ENCODE assay signal across 8 mouse cellular contexts in genomic region chr13:21779767-21780731, GRCm38 (mm10). TPM values are rescaled to one million over a fixed set of nuclear protein-coding genes. Genes with fewer than 3 reads are reported as not detected.
DNase-seq lines count a peak whose midpoint lies in the region; ATAC-seq and TF ChIP-seq lines count a peak whose summit lies in the region.

Gene Hist1h1b, minus strand, starts transcription at chr13:21780625.

- TF ChIP-seq RAD21 in CH12.LX (IDR thresholded peaks at IDR 0.05; ENCODE audit: low read depth, low read length) = no peak

- no peaks in the 10 kb centered on the region for H3K36me3 ChIP-seq in CH12.LX (replicated peaks in 1 of 2; ENCODE audit: control insufficient read depth in 1 of 2, insufficient read depth in 1 of 2, low read length in 1 of 2)
- H3K36me3 ChIP-seq in erythroblast, embryonic 14.5 days (ENCODE audit: control insufficient read depth) = peaks cover 24% of the 10 kb centered on the region
- H3K36me3 ChIP-seq in heart, embryonic 13.5 days = no peaks in the 10 kb centered on the region
- no peaks in the 10 kb centered on the region for H3K36me3 ChIP-seq in lung, embryonic 15.5 days

- no peak for TF ChIP-seq CTCF in CH12.LX (conservative IDR thresholded peaks at IDR 0.05 in 1 of 2, IDR thresholded peaks at IDR 0.05 in 1 of 2; ENCODE audit: low read depth in 2 of 2, low read length in 2 of 2)

- no peak for TF ChIP-seq EP300 in CH12.LX (IDR thresholded peaks at IDR 0.05; ENCODE audit: low read length)

- peak; percentile 12; the same call in 1 of the 2 replicates for ATAC-seq in heart, embryonic 13.5 days (ENCODE audit: extremely low read depth, insufficient number of reproducible peaks, low FRiP score, low TSS enrichment)
- peak; percentile 64 for ATAC-seq in lung, embryonic 15.5 days (ENCODE audit: borderline replicate concordance, extremely low read depth, low FRiP score, low TSS enrichment)
- no peak for ATAC-seq in neutrophil, adult 5-6 weeks (ENCODE audit: extremely low read depth, insufficient number of reproducible peaks, low FRiP score, poor library complexity, severe bottlenecking)

- H3K4me2 ChIP-seq in CH12.LX (ENCODE audit: insufficient read depth, low read depth, poor library complexity, severe bottlenecking) = peak within 1 kb of the TSS; percentile 65
- peak within 1 kb of the TSS; percentile 79 for H3K4me2 ChIP-seq in heart, embryonic 13.5 days
- peak within 1 kb of the TSS; percentile 90 for H3K4me2 ChIP-seq in lung, embryonic 15.5 days

- WGBS in heart, embryonic 13.5 days = under 1% methylated on average over 44 of the region's 44 CpGs
- under 1% methylated on average over 44 of the region's 44 CpGs for WGBS in lung, embryonic 15.5 days

- no peaks in the 10 kb centered on the region for H3K9me3 ChIP-seq in CH12.LX (replicated peaks; ENCODE audit: low read length)
- peaks cover 2% of the 10 kb centered on the region; the same call in 1 of the 2 replicates for H3K9me3 ChIP-seq in erythroblast, embryonic 14.5 days (ENCODE audit: control insufficient read depth, low read length)
- H3K9me3 ChIP-seq in heart, embryonic 13.5 days = no peaks in the 10 kb centered on the region
- no peaks in the 10 kb centered on the region for H3K9me3 ChIP-seq in lung, embryonic 15.5 days

- dilution Hi-C loops in CH12.LX (cut with MboI; ENCODE audit: extremely low pct_ligation_motif_present, extremely low pct_unique_long_range_greater_than_20kb, low sequenced_read_pairs) = no loop called here

- in situ Hi-C loops in CH12.LX (cut with MboI; ENCODE audit: low pct_ligation_motif_present, low pct_unique_long_range_greater_than_20kb, low sequenced_read_pairs) = no loop called here

- peak within 1 kb of the TSS; percentile 97 for H3K27ac ChIP-seq in CH12.LX (ENCODE audit: insufficient read depth, low read depth)
- H3K27ac ChIP-seq in brown adipose tissue, adult 24 weeks (replicated peaks; ENCODE audit: low read depth, low read length) = no peak within 1 kb of the TSS
- H3K27ac ChIP-seq in heart, embryonic 13.5 days (replicated peaks) = peak within 1 kb of the TSS; percentile 92
- peak within 1 kb of the TSS; percentile 98 for H3K27ac ChIP-seq in lung, embryonic 15.5 days

- H3K79me2 ChIP-seq in CH12.LX (replicated peaks; ENCODE audit: control insufficient read depth, extremely low read depth, insufficient read depth, poor library complexity, severe bottlenecking) = no peaks in the 10 kb centered on the region; the same call in 1 of the 2 replicates

- TF ChIP-seq POLR2A in CH12.LX (IDR thresholded peaks at IDR 0.05; ENCODE audit: low read depth, low read length) = peak; percentile 93

- peak within 1 kb of the TSS; percentile 86 for H3K9ac ChIP-seq in CH12.LX (ENCODE audit: insufficient read depth, low read depth)
- peak within 1 kb of the TSS; percentile 92 for H3K9ac ChIP-seq in heart, embryonic 13.5 days
- peak within 1 kb of the TSS; percentile 84 for H3K9ac ChIP-seq in lung, embryonic 15.5 days

- peak; percentile 89 for DNase-seq in CH12.LX (ENCODE audit: extremely low read depth)
- DNase-seq in kidney, postnatal 4 days = peak; percentile 74 to 84
- peak; percentile 62 to 76 for DNase-seq in thymus, adult 18-20 months

- peak within 1 kb of the TSS; percentile 59 to 72 (median 59) for H3K4me3 ChIP-seq in CH12.LX (replicated peaks in 1 of 3; ENCODE audit: low read depth in 2 of 3, low read length in 2 of 3, poor library complexity in 1 of 3)
- peak within 1 kb of the TSS; percentile 75 for H3K4me3 ChIP-seq in brown adipose tissue, adult 24 weeks (ENCODE audit: insufficient read depth, low read depth, low read length)
- H3K4me3 ChIP-seq in erythroblast, embryonic 14.5 days (replicated peaks) = peak within 1 kb of the TSS; percentile 88
- H3K4me3 ChIP-seq in heart, embryonic 13.5 days = peak within 1 kb of the TSS; percentile 67
- H3K4me3 ChIP-seq in lung, embryonic 15.5 days = peak within 1 kb of the TSS; percentile 65

- H3K4me1 ChIP-seq in CH12.LX (ENCODE audit: control insufficient read depth in 1 of 2, insufficient read depth in 2 of 2) = peaks cover 6 to 30% of the 10 kb centered on the region in 2 experiments; a peak in 3 of 4 replicates
- no peaks in the 10 kb centered on the region for H3K4me1 ChIP-seq in brown adipose tissue, adult 24 weeks (ENCODE audit: control insufficient read depth, insufficient read depth, insufficient read length, low read length)
- H3K4me1 ChIP-seq in erythroblast, embryonic 14.5 days (ENCODE audit: control insufficient read depth) = peaks cover 79% of the 10 kb centered on the region
- H3K4me1 ChIP-seq in heart, embryonic 13.5 days = peaks cover 38% of the 10 kb centered on the region
- H3K4me1 ChIP-seq in lung, embryonic 15.5 days = peaks cover 26% of the 10 kb centered on the region

- H3K27me3 ChIP-seq in CH12.LX (replicated peaks) = no peaks in the 10 kb centered on the region
- no peaks in the 10 kb centered on the region for H3K27me3 ChIP-seq in erythroblast, embryonic 14.5 days (ENCODE audit: control insufficient read depth)
- H3K27me3 ChIP-seq in heart, embryonic 13.5 days (replicated peaks) = no peaks in the 10 kb centered on the region
- no peaks in the 10 kb centered on the region for H3K27me3 ChIP-seq in lung, embryonic 15.5 days

TF ChIP-seq in CH12.LX, 34 proteins besides CTCF, POLR2A, EP300 and RAD21 (continues in another document):
- TF ChIP-seq NRF1 (IDR thresholded peaks at IDR 0.05; ENCODE audit: low read depth, low read length) (no peak; the same call in 1 of the 2 replicates), KAT2A (IDR thresholded peaks at IDR 0.05; ENCODE audit: insufficient replicate concordance, low read length) (0 out of 2 replicates have a peak, but pooled peaks have one; percentile 38), MYC (IDR thresholded peaks at IDR 0.05; ENCODE audit: low read depth, low read length) (0 out of 2 replicates have a peak, but pooled peaks have one; percentile 36), UBTF (IDR thresholded peaks at IDR 0.05; ENCODE audit: low read depth, low read length) (peak; percentile 92), E2F4 (IDR thresholded peaks at IDR 0.05; ENCODE audit: insufficient replicate concordance, low read depth, low read length) (peak; percentile 82; the same call in 1 of the 2 replicates), MEF2A (IDR thresholded peaks at IDR 0.05; ENCODE audit: borderline replicate concordance, low read depth, low read length) (peak; percentile 50; the same call in 1 of the 2 replicates), MAFK (IDR thresholded peaks at IDR 0.05; ENCODE audit: insufficient replicate concordance, low read length) (0 out of 2 replicates have a peak, but pooled peaks have one; percentile 7), IRF4 (IDR thresholded peaks at IDR 0.05; ENCODE audit: low read depth, low read length) (peak; percentile 61; the same call in 1 of the 2 replicates), MAZ (IDR thresholded peaks at IDR 0.05; ENCODE audit: low read depth, low read length) (peak; percentile 75; the same call in 1 of the 2 replicates), GABPA (IDR thresholded peaks at IDR 0.05; ENCODE audit: insufficient replicate concordance, low read depth, low read length) (no peak), USF2 (conservative IDR thresholded peaks at IDR 0.05; ENCODE audit: low read depth, low read length) (peak; percentile 57), ZMIZ1 (IDR thresholded peaks at IDR 0.05; ENCODE audit: low read depth, low read length) (peak; percentile 100), POLR2AphosphoS2 (IDR thresholded peaks at IDR 0.05; ENCODE audit: low read depth, low read length) (peak; percentile 94), TCF12 (IDR thresholded peaks at IDR 0.05; ENCODE audit: low read depth, low read length) (peak; percentile 96), CHD2 (IDR thresholded peaks at IDR 0.05; ENCODE audit: low read length) (peak; percentile 49), TBP (conservative IDR thresholded peaks at IDR 0.05; ENCODE audit: low read depth, low read length) (peak; percentile 99), NELFE (IDR thresholded peaks at IDR 0.05; ENCODE audit: low read depth, low read length) (peak; percentile 100), RCOR1 (conservative IDR thresholded peaks at IDR 0.05; ENCODE audit: low read depth, low read length) (peak; percentile 90), ELF1 (IDR thresholded peaks at IDR 0.05; ENCODE audit: low read depth, low read length) (peak; percentile 19; the same call in 1 of the 2 replicates), USF1 (IDR thresholded peaks at IDR 0.05; ENCODE audit: low read depth, low read length) (no peak), BHLHE40 (IDR thresholded peaks at IDR 0.05; ENCODE audit: low read depth, low read length) (peak; percentile 7; the same call in 1 of the 2 replicates), HCFC1 (IDR thresholded peaks at IDR 0.05; ENCODE audit: low read depth, low read length) (peak; percentile 66), ETS1 (conservative IDR thresholded peaks at IDR 0.05; ENCODE audit: low read depth, low read length) (0 out of 2 replicates have a peak, but pooled peaks have one; percentile 21), ZC3H11A (IDR thresholded peaks at IDR 0.05; ENCODE audit: low read depth, low read length) (no peak; the same call in 1 of the 2 replicates), PAX5 (IDR thresholded peaks at IDR 0.05; ENCODE audit: low read length) (no peak), MAX (IDR thresholded peaks at IDR 0.05; ENCODE audit: low read length) (no peak), SIN3A (IDR thresholded peaks at IDR 0.05; ENCODE audit: low read length) (peak; percentile 95), MXI1 (IDR thresholded peaks at IDR 0.05; ENCODE audit: low read depth, low read length) (peak; percentile 39; the same call in 1 of the 2 replicates), CHD1 (IDR thresholded peaks at IDR 0.05; ENCODE audit: low read depth, low read length) (peak; percentile 85; the same call in 1 of the 2 replicates), ZKSCAN1 (IDR thresholded peaks at IDR 0.05; ENCODE audit: borderline replicate concordance, low read depth, low read length) (no peak), JUND (conservative IDR thresholded peaks at IDR 0.05; ENCODE audit: low read depth, low read length) (no peak), JUN (IDR thresholded peaks at IDR 0.05; ENCODE audit: insufficient read depth, low read depth, low read length) (no peak), SMC3 (IDR thresholded peaks at IDR 0.05; ENCODE audit: low read depth, low read length) (no peak)

RNA-seq across cellular contexts. Expression of gene Hist1h1b, which starts in this region (rescaled TPM):
- 1,032 and 1,397 TPM in 2 replicates for total RNA-seq in CH12.LX (2012; rRNA removed)
- 12.2 and 16.6 TPM in 2 replicates for total RNA-seq in CH12.LX (2014; rRNA removed)
- polyA plus RNA-seq in CH12.LX (2012; ENCODE audit: insufficient read length, low read depth) = 0.71 and 1.9 TPM in 2 replicates
- polyA plus RNA-seq in brown adipose tissue, adult 24 weeks (2012; ENCODE audit: insufficient read depth, insufficient read length, missing spikeins) = not detected in 2 replicates
- polyA plus RNA-seq in erythroblast, embryonic 14.5 days (2012) = 2.6 and 5.0 TPM in 2 replicates
- polyA plus RNA-seq in heart, embryonic 13.5 days (2015; fragmentation: Nextera tagmentation; extraction: Ambion mirVana) = 13.1 and 13.2 TPM in 2 replicates
- polyA plus RNA-seq in lung, embryonic 15.5 days (2015; fragmentation: Nextera tagmentation; extraction: Ambion mirVana) = 41.4 and 42.0 TPM in 2 replicates
- total RNA-seq in neutrophil, adult 5-6 weeks (2017) = 73.0 and 92.6 TPM in 2 replicates
